In the genomic region with DNA sequence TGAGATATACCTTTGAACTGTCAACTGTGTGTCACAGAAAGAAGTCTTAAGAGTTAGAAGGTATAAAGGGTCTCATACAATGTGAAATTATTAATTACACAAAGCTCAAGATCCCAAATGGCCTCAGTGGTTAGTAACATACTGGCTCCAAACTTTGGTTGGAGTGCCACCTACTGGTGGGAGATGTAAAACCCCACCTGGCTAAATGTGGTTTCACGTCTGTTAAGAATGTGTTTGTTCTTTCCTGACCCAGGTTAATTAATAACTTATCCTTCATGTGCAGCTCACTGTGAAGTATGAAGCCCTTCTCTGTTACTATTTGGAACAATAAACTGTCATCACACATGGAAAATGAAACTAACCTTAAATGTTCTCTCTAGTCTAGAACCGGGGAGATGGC, we compare ENCODE assay signal across 9 mouse cellular contexts. TPM values are rescaled to one million over a fixed set of nuclear protein-coding genes. Genes with fewer than 3 reads are reported as not detected.
DNase-seq lines count a peak whose midpoint lies in the region; ATAC-seq lines count a peak whose summit lies in the region.
"Had no signal": no experiment of that assay in that cellular context is flagged by ENCODE, and none has a peak within 500 bp of the region (broad histone marks: within the 10 kb centered on the region; RNA-seq: fewer than 3 reads in every experiment).

No protein-coding gene starts in this region.

- H3K9me3 ChIP-seq in hindbrain, embryonic 14.5 days (ENCODE audit: control insufficient read depth, low read length), result no peaks in the 10 kb centered on the region

- H3K27ac ChIP-seq in hindbrain, embryonic 14.5 days, result no peak overlapping the region

- H3K4me1 ChIP-seq in hindbrain, embryonic 14.5 days (replicated peaks; ENCODE audit: control insufficient read depth, insufficient read depth, low read length), result no peaks in the 10 kb centered on the region

- H3K9ac ChIP-seq in hindbrain, embryonic 14.5 days, result no peak overlapping the region

- peak; percentile 5 for DNase-seq in cerebellum, adult 9-11 months
- no peak for DNase-seq in cerebellum, adult 9-10 months
- DNase-seq in Muller cell, postnatal 12 days (ENCODE audit: inconsistent ontology term), result peak; percentile 23
- DNase-seq in embryo, embryonic 10.5 days (ENCODE audit: low spot score), result peak; percentile 71
- DNase-seq in hindbrain, embryonic 14.5 days (ENCODE audit: low spot score), result peak; percentile 84
- peak; percentile 27 to 41 for DNase-seq in layer of hippocampus, postnatal 14 days (ENCODE audit: low spot score in 2 of 2)
- peak; percentile 35 for DNase-seq in right cerebral cortex, postnatal 25 days

- no peaks in the 10 kb centered on the region for H3K27me3 ChIP-seq in hindbrain, embryonic 14.5 days (ENCODE audit: control insufficient read depth, insufficient read depth, low read length)

- no peak overlapping the region for H3K4me3 ChIP-seq in hindbrain, embryonic 14.5 days (replicated peaks; ENCODE audit: low read length)

- no peak overlapping the region for H3K4me2 ChIP-seq in hindbrain, embryonic 14.5 days (replicated peaks)

- peaks cover 43% of the 10 kb centered on the region for H3K36me3 ChIP-seq in hindbrain, embryonic 14.5 days (replicated peaks; ENCODE audit: control insufficient read depth, insufficient read depth)

- 59% methylated on average over 2 of the region's 2 CpGs for WGBS in hindbrain, embryonic 14.5 days

- ATAC-seq in hindbrain, embryonic 14.5 days (ENCODE audit: low FRiP score), result peak; percentile 65; the same call in 1 of the 2 replicates
- ATAC-seq in megakaryocyte progenitor cell, adult 5-6 weeks (replicated peaks; ENCODE audit: poor library complexity), result peak; percentile 82

RNA-seq across cellular contexts. Expression of a gene that starts 16.9 kb away (rescaled TPM):
- 62.1 and 65.9 TPM in 2 replicates for polyA plus RNA-seq in hindbrain, embryonic 14.5 days (2014; fragmentation: Nextera tagmentation; extraction: Ambion mirVana)
- 10 to 100 TPM; 42.9 to 46.1 TPM for total RNA-seq in layer of hippocampus, postnatal 14 days (2021)
- total RNA-seq in megakaryocyte progenitor cell, adult 5-6 weeks (2015), result 11.0 and 14.9 TPM in 2 replicates
- 11.6 and 13.8 TPM in 2 replicates for total RNA-seq in megakaryocyte progenitor cell, adult 5-6 weeks (2017)

RNA-seq across cellular contexts. Expression of a gene that starts 53.6 kb away (rescaled TPM):
- 0.13 and 0.18 TPM in 2 replicates for polyA plus RNA-seq in hindbrain, embryonic 14.5 days (2014; fragmentation: Nextera tagmentation; extraction: Ambion mirVana)
- not detected for total RNA-seq in layer of hippocampus, postnatal 14 days (2021)
- not detected in 2 replicates for total RNA-seq in megakaryocyte progenitor cell, adult 5-6 weeks (2015)
- total RNA-seq in megakaryocyte progenitor cell, adult 5-6 weeks (2017), result not detected in 2 replicates
- total RNA-seq: left cerebral cortex, adult 8-10 months had no signal
